Mouse (Mus musculus) gastrocnemius, adult 18-20 months (tissue): ENCODE measurements around the gene Slc24a3. TPM values are rescaled to one million over a fixed set of nuclear protein-coding genes. Genes with fewer than 3 reads are reported as not detected.

Experiments
- DNase-seq: peaks from one replicate; pipeline ENCODE4 v3.0.0; 2021; ENCODE audit warnings: low spot score
- total RNA-seq, 2 experiments: library from RNA; stranded (reverse); gene quantifications; 2 replicates each; pipeline ENCODE4 v1.2.3; 2021

Slc24a3 gene
- total RNA-seq, 2 experiments from 2014 or later = 0.89 to 1.4 TPM

GRCm38 (mm10) chr2:145680141-145680540 is 512.6 kb downstream of the Slc24a3 start:
- no peak for DNase-seq

GRCm38 (mm10) chr2:145680762-145681161 is 513.2 kb downstream of the Slc24a3 start:
- DNase-seq = no peak

GRCm38 (mm10) chr2:145681626-145682025 is 514.1 kb downstream of the Slc24a3 start:
- DNase-seq = no peak

GRCm38 (mm10) chr2:145682924-145683323 is 515.4 kb downstream of the Slc24a3 start:
- DNase-seq = no peak

GRCm38 (mm10) chr2:145683536-145683935 is 516.0 kb downstream of the Slc24a3 start:
- DNase-seq = no peak

- DNase-seq = no peak
Measured at GRCm38 (mm10) chr2:145684151-145684550, 516.6 kb downstream of the Slc24a3 start.

GRCm38 (mm10) chr2:145684891-145685290 is 517.3 kb downstream of the Slc24a3 start:
- DNase-seq = no peak

- no peak for DNase-seq
Measured at GRCm38 (mm10) chr2:145686017-145686416, 518.5 kb downstream of the Slc24a3 start.

- DNase-seq = no peak
Measured at GRCm38 (mm10) chr2:145691367-145692009, 523.9 kb downstream of the Slc24a3 start.
